Mouse (Mus musculus): ENCODE results near the gene Gm45837. TPM values are rescaled to one million over a fixed set of nuclear protein-coding genes. Genes with fewer than 3 reads are reported as not detected.
A peak's percentile ranks its signal among the peaks of the same experiment; 100 is the strongest.

The Gm45837 gene
- total RNA-seq (2022) = 1 to 10 TPM in 2 of 4 experiments, not detected in 2; 1.2 to 1.6 TPM

DNA sequence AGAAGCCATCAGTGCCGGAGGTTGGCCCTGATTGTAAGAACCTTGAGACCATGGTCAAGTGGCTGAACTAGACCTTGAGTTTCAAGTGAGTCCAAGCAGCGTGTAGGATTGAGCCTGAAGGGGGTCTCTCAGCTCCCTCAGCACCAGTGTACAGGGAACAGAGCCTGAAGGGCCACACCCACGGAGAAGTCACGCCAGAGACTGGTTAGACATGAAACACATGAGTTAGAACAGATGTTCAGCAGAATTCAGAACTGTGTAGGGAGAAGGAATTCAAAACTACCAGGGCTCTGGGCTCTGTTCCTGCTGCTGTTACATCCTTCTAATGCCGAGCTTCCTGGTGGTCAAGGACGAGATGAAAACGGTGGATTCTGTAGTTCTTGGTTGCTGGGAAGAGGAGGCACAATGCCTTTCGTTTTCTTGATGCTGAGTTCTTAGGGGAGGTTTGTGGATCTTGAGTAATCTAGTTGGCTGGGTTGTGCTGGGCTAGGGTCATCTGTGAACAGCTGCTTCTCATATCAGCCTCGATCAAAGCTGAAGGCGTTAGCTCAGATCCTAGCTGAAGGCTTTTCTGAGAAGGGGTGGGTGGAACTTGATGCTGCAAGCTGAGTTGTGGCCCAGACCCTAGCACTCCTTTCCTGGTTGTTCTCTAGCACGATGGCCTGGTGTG is at the start of gene Gm45837:
TSS of gene Gm45837 (plus strand) at position 620 of the 670 bp plus-strand sequence.
- no peak for DNase-seq (ENCODE audit: low spot score in 2 of 2)

DNA sequence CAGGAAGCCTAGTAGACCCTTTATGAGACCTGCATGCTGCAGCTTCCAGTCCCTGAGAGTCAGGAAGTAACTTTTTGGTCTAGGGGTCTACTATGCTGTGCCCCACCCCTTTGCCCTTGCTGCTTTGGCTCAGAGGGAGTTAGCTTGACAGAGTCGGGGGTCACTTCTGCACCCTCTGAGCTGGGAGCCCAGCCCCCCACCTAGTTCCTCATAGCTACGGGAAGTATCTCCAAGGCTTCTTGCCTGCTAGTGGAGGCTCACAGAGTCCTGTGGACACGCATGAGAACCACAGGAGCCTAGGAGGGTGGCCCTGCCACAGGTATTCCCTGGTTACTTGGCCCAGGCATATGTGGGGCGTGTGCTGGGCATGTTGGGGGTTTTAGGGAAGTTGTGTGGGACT is 49.7 kb upstream of the Gm45837 start:
- no peak for DNase-seq (ENCODE audit: low spot score in 2 of 2)

DNA sequence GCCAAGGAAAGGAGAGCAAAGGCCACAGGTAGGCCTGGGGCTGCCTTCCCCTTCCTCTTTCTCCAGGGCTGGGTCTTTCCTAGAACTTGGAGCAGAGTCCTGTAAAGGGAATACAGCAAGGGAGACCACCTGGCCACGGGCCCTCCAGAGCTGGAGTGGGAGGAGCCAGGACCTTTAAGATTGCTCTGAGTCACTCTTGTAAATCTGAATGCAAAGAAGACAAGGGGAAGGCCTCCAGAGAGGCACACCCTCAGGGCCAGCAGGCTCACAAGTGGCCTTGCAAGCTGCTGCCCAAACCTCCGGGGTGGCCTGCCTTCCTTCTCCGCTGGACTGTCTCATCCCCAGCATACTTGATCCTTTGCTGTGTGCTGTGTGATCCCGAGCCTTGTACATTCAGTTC is 48.9 kb upstream of the Gm45837 start:
- DNase-seq (ENCODE audit: low spot score in 2 of 2) = no peak

DNA sequence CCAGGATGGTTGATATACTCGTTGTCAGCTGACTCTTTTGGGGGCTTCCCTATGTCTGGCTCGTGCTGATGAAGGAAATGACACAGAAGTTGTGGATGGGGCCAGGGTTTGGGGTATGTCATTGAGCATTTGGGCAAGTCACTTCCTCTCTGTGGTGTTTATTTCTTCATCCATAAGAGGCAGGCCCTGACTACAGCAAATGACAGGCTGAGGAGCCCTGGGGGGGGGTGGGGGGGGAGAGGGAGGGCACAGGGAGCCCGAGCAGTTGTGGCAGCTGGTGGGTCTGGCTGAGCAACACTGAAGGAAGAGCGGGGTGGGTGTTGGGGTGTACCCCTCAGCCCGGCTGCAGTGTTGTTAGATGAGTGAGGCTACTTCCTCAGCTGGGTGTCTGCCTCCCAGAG is 47.9 kb upstream of the Gm45837 start:
- DNase-seq (ENCODE audit: low spot score in 2 of 2) = no peak

DNA sequence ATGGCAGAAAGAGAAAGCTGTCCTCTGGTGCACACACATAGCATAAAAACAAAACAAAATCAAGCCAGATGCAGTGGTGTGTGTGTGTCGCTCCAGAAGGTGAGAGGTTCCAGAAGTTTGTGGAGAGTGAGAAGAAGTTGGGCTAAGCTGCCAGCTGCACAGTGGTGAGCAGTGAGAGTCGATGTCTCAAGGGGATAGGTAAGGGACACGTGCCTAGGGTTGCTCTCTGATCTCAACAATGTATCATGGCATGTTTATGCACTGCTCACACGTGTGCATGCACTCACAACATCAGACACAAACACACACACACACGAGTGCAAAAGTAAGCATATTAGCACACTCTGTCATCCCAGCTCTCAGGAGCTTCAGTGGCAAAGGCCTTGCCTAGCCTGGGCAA is 46.8 kb upstream of the Gm45837 start:
- no peak for DNase-seq (ENCODE audit: low spot score in 2 of 2)

DNA sequence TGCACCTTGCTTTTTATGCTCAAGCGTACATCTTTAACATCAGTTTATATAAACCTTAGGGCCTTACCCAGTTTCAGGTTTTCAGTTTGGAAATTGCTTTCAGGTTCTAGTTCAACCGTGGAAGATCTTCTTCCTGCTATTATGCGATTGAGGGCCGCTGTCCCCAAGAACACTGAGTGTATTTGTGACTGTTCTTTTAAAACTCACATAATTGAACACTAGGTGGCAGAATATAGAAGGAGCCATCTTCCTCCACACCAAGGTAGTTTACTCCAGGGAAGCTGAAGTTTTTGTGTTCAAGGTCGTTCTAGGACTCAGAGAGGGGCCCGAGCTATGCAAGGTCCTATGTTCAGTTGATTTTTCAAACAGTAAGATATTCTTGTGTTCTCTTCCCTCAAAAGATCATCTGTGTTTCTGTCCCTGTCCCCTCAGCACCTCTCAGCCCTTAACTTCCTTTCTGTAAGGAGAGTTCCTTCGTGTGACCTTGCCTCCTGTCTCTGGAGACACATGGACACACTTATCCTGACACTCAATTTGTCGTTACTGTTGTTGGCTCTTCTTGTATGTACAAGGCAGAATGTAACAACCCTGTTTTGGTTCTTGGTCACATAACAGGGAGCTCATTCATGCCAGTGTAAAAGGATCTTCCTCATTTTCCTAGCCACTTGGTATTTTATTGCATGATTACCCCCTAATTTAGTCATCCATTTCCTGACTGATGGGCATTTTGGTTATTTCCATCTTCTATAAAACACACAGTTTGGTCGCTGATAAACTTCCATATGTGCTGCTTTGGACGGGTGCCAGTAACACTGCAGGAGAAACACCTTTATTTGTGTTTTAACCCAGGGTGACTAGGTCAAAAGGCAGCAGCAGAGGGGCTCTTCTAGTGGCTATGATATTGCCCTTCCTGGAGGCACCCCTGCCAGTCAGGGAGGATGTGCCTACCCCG is 42.5 kb upstream of the Gm45837 start:
- DNase-seq (ENCODE audit: low spot score in 2 of 2) = no peak

DNA sequence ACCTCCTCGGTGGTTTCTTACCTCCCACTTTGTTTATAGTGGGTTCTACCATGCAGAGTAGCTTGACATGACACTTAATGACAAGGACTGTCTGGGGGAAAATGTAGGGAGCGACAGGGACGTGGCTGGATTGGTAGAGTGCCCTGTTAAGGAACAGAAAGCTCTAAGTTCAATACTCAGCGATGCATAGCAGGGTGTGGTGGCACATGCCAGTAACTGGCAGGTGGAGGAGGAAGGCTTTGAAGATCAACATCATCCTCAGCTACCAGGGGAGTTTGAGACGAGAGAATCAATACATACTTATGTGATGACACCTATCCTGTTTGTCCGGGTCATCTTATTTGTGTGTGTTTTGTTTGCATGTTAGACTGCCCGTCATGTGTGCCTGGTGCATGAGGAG is 41.0 kb upstream of the Gm45837 start:
- no peak for DNase-seq (ENCODE audit: low spot score in 2 of 2)

DNA sequence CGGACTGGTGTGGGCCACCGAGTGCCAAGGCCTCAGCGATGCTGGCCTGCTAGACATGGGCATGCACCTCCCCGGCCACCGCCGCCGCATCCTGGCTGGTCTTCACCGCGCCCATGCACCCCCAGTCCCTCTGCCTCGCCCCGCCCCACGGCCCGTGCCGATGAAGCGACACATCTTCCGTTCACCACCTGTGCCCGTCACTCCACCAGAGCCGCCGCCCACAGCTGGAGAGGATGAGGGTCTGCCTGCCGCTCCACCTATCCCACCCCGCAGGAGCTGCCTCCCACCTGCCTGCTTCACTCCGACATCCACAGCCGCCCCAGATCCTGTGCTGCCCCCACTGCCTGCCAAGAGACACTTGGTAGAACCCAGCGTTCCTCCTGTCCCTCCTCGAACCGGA is 37.6 kb upstream of the Gm45837 start:
- no peak for DNase-seq (ENCODE audit: low spot score in 2 of 2)

DNA sequence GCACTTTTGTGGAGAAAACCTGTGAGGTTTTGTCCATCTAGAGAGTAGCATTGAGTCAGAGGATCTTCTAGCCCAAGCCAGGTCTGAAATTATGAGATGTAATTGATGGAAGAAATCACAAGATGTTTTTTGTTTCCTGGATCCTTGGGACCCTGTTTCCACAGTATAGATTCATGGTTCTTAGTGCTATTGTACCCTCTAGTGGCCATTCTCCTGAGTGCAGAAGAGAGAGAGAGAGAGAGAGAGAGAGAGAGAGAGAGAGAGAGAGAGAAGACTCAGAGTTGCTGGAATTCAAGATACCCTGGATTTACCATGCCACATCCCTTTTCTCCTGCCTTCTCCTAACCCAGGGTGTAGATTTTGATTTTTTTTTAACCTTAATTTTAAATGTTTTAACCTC is 36.5 kb upstream of the Gm45837 start:
- DNase-seq (ENCODE audit: low spot score in 2 of 2) = no peak

DNA sequence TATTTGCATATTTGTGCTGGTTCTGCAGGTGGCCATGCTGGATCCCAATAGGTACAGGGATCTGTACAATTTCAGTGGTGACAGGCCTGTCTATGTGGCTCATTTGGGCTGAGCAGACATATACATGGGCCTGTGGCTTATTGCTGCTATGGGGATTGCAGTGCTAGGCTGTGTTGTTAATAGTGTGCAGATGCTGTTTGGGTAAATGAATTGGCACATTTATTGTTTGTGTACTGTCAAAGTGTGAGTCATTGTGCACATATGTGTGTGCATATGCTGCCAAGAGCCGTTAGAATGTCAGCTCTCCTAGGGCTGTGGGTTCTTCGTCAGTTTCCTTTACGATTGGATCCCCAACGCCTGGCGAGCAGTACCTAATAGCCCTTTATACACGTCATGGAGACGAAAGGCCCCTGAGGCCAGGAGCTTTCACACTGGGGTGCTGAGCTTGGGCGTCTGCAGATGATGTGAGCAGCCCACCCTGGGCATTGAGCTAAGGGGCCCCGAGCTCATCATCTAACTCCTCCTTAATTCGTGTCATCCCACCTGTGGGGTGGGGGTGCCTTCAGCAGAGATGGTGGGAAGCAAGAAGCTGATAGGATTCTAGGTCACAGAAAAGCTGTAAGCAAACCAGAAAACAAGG is 33.9 kb upstream of the Gm45837 start:
- DNase-seq (ENCODE audit: low spot score in 2 of 2) = no peak

DNA sequence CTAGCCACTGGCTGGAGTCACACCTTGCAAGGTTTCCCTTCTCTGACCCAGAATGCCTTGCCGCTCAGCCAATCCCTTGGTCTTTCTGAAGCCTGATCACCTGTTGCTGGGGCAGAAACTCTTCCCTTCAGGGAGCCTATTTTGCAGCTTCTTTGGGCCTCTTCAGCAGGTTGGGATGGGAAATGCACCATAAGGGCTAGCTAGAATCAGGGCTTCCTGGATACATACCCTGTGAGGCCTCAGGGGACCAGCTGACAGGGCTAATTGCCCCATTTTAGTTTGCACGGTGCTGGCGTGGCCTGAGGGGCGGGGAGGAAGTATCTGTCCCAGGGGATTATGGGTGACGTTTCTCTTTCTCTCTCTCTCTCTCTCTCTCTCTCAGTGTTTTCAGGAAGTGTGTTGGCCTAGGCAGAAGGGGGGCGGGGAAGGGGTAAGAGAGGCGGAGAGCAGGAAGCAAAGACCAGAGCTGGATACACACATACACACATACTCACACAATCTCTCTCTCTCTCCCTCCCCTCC is 32.9 kb upstream of the Gm45837 start:
- DNase-seq (ENCODE audit: low spot score in 2 of 2) = no peak

DNA sequence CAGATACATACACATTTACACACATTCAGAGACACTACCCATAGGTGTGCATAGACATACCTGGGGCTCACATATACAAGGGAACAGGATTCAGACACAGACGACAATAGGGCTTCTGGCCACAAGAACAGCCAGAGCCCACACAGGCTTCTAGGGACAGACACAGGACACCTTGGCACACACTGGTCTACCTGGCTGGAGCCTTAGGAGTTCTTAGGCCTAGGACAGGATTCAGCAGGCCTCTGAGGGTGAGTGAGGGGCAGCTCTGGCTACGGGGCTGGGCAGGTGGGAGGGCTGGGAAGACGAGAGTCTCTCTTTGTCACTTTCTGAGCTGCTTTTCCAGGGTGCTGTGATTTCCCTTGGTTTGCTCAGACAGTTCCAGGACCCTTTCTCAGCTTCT is 32.4 kb upstream of the Gm45837 start:
- no peak for DNase-seq (ENCODE audit: low spot score in 2 of 2)

DNA sequence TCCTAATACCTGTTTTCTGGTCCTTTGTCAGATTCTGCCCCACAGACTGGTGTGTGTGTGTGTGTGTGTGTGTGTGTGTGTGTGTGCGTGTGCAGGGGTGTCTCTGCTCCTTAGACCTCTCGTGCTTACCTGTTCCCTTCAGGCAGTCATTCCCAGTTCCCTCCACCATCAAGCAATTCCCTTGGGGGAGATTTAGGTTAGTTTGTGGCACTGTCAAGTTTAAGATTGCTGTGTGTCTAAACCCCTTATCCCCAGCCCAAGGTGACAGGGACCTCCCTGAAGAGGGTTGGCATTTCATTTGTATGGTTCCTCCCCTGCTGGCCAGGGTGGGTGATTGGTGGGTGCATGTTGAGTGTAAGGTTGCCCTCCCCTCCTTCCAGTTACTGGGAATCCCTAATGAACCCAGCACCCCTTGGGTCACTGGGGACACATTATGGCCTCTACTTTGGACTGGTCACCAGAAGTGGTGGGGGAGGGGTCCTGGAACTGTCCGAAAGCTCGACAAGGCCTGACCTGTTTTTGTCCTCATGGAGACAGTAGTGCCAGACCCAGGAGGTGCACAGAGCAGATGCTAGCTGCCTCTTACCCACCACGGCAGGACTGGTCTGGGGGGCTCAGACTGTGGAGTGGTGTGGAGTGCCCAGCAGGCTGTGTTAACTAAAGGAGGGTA is 31.8 kb upstream of the Gm45837 start:
- no peak for DNase-seq (ENCODE audit: low spot score in 2 of 2)

DNA sequence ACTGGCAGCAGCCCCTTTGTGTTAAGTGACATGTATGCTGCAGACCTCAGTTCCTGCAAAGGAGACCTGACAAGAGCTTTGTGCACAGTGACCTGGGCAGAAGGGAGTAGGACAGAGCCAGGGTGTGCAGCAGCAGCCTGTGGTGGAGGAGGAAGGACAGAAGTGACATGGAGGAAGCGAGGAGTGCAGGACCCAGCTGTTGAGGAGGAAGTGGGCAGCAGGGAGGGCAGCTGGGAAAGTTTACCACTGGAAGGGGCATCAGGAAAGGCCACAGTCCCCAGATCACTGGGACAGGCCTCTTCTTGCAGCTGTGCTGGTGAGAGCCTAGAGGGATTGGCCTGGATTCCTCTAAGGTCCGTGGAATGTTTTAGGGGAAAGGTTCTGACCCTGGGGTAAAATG is 31.0 kb upstream of the Gm45837 start:
- no peak for DNase-seq (ENCODE audit: low spot score in 2 of 2)

DNA sequence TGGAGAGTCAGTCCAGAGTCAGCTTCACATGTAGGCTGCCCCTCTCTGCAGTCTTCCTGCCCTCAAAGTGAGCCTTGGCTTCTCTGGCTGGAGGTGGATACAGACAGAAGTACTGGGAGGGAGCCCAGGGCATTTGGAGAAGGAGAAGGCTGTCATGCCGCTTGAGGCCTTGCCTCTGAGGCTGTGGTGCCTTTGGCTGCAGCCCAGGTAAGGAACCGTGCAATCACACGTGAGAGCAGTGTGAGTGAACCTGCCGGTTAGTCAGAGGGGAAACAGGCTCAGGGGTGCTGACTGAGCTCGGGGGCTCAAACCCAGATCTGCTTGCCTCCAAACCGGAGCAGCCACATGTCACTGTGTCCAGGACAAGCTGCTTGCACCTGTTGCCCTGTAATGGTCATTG is 29.2 kb upstream of the Gm45837 start:
- DNase-seq (ENCODE audit: low spot score in 2 of 2) = no peak

DNA sequence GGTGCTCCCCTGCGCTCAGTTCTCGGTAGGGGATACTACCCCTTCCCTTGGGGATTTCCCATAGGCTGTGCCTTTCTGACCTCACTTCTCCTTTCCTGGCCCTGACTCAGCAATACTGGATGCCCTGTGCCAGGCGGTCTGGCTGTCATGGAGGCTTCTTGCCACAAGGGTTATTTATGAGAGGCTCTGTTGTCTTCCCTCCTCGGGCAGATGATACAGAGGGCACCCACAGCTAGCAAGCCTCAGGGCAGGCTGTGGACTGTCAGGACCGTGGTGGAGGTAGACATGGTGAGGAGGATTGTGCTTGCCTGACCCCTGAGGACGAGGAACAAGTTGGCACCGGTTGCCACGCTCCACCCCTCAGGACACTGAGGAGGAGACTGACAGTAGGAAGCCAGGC is 28.3 kb upstream of the Gm45837 start:
- peak in 1 of 2 experiments; percentile 15 for DNase-seq (ENCODE audit: low spot score in 2 of 2)

DNA sequence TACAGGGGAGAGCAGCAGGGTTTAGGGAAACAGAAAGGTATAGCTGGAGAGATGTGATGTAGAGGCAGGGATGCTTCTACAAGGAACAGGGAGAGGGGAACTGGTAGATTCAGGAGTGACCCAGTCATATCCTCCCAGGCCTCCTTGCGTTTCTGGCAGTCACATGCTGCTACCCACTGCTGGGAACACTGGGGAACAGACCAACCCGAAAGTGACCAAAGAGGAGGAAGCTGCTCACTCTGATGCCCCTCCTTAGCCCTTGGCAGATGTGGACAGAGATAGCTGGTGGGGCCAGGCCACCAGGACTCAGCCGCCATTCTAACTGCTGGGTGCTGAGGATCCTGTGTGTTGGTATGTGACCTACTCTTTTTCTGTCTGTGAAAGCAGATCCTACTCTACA is 26.9 kb upstream of the Gm45837 start:
- DNase-seq (ENCODE audit: low spot score in 2 of 2) = no peak

DNA sequence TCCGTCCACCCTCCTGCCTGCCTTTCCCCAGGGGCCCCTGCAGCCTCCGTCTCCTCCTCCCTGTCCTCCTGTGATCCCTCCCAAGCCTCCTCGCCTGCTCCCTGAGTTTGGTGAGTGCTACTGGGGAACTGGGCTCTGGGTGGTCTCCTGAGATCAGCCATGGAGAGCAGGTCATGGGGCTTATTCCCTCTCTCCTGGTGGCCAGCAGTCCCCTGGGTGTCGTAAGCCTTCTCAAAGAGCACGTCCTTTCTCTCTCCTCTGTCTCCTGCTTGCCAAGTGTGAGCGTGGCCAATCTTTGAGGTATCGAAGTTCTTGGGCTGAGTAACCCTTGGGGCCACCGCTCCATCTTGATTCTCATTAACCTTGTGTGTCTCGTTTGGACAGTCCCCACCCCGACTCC is 25.8 kb upstream of the Gm45837 start:
- no peak for DNase-seq (ENCODE audit: low spot score in 2 of 2)

DNA sequence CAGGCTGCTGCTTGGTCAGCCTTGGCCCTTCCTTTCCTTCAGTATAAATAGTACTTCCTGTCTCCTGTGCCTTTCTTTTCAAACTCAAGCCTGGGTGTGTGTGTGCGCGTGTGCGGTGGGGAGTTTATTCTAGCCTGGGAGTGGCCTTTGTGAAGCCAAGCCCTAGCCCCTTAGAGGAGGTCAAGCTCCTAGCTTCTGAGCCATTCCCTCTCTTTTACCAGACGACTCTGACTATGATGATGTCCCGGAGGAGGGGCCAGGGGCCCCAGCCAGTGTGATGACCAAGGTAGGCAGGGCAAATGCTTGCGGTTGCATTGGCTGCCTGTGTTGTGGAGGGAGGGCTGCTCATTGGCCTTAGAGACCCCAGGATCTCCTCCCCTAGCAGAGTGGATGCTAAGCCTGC is 25.4 kb upstream of the Gm45837 start:
- DNase-seq (ENCODE audit: low spot score in 2 of 2) = no peak

DNA sequence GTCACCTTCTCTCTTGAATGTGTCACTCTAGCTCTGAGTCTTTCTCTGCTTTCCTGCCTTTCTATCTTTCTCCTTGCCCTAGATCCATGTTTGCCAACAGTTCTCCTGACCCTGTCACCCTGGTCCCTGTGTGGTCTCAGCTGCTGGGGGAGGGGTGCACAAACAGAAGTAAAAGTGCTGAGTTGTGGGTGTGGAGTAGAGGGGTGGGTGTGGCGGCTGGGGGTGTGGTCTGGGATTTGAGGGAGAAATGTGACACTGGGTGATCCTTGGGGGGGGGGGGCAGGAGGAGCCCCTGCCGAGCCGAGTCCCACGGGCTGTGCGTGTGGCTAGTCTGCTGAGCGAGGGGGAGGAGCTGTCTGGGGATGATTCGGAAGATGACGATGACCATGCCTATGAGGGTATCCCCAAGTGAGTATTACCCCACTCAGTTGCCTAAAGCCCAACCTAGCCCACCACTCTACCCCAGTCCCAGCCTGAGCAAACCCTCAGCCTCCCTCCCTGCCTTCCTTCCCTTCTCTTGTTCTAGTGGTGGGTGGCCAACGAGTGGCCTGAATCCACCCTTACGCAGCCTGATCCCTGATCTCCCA is 24.7 kb upstream of the Gm45837 start:
- DNase-seq (ENCODE audit: low spot score in 2 of 2) = no peak

DNA sequence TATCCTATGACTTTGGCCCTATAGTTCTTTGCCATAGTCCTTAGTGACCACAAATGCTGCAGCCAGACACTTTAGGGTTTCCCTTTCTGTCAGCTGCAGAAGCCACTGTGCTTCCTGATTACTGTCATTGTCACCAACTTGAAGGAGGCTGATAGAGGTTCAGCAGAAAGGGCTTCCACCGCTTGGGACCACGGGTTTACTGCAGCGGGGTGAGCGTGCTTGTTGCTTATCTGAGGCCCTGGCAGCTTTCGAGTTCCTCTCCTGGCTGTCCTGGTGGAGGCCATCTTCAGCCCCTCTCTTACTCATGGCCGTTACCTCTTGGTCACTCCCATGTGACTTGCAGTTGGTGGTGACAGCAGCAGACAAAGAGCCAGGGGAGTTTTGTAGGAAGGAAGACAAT is 21.4 kb upstream of the Gm45837 start:
- no peak for DNase-seq (ENCODE audit: low spot score in 2 of 2)

All from left cerebral cortex, adult 8-10 months (tissue).